Mouse (Mus musculus) thymus, postnatal 10 days (tissue): ENCODE results near the gene Tex22.

Experiments used
- DNase-seq, 2 experiments: peaks; one replicate each; pipeline ENCODE4 v3.0.0; 2021; ENCODE audit warnings: low spot score in 2 of 2

The Tex22 gene

DNA sequence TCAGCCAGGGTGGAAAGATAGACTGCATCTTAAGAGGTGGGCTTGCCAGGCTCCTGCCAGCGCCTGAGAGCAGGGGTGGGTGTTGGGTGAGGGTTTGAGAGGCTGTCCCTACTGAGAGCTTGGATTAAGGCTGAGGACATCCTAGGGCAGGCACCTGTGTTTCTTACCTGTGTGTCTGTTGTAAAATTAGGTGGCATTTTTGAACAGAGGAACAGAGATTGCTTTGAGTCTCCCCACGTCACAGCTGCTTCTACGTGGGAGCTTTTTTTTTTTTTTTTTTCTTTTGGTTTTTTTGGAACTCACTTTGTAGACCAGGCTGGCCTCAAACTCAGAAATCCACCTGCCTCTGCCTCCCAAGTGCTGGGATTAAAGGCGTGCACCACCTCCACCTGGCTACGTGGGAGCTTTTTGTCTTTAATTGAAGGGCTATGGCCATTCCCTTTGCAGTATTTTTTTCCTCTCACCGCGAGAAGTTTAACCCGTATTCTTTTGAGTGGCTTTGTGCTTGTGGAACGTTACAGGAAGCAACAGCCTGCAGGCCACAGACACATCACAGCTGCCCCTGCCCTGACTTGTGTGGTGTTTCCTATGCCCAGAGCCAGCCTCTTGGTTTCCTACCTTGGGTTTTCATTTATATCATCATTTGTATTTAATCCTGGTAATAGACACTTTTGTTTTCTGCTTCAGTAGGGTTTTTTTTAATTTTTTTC, 27.1 kb downstream of the Tex22 start:
- DNase-seq, result no peak

DNA sequence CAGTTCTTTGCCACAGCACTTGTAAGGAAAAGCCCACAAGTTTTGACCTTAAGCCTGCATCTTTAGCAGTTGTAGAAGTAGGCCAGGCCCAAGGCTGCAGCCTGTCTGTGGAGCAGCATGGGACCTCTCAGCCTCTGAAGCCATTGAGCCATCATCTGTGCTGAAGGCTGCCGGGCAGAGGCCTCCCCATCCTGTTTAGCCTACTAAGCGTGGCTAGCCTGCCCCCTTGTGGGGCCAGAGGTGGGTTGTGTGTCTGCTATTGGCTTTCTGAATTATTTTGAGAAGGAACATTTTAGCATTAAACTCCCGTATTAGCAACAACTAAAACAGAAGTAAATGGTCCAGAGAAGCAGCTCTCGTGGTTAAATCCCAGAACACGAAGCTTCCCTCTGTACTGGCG, 28.2 kb downstream of the Tex22 start:
- DNase-seq, result peak; percentile 47 to 68

DNA sequence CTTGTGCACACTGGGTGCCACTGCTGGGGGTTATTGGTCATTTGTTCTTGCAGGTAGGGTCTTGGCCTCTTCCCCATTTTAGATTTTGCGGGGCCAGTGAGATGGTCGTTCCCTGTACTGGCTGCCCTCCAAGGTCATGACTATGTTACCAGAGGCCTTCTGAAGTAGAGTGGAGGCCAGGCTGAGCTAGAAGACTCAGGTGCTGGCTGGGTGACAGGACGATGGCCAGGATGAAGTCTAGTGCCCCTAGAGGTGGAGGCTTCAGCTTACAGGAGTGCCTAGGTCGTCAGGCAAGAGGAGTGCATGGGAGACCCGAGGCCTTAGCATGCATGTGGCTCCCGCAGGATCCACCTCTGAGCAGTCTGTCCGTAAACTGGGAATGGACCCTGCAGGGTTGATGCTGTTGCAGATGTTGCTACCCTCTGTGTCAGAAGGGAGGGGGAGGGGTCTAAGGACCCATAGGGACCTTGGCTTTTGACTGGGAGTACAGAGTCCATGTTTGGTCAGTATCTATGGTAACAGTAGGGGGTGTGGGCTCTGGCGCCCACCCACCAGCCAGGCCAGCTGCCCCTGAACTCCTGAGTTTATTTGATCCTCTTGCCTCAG, 29.6 kb downstream of the Tex22 start:
- DNase-seq, result no peak

DNA sequence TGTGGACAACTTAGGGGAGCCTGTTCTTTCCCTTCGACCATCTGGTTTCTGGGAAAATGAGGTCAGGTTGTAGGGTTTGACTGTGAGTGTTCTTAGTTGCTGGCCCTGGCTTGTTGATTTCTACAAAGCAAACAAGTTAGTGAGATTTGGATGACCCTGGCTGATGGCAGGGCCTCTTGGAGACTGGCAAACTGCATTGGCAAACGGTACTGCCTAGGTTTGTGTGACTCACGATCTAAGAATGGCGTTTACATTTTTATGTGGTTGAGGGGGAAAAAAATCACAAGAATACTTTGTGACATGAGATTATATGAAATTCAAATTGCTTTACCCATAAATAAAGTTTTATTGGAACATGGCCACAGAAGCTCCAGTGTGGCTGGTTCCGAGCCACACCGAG, 32.1 kb downstream of the Tex22 start:
- no peak for DNase-seq

DNA sequence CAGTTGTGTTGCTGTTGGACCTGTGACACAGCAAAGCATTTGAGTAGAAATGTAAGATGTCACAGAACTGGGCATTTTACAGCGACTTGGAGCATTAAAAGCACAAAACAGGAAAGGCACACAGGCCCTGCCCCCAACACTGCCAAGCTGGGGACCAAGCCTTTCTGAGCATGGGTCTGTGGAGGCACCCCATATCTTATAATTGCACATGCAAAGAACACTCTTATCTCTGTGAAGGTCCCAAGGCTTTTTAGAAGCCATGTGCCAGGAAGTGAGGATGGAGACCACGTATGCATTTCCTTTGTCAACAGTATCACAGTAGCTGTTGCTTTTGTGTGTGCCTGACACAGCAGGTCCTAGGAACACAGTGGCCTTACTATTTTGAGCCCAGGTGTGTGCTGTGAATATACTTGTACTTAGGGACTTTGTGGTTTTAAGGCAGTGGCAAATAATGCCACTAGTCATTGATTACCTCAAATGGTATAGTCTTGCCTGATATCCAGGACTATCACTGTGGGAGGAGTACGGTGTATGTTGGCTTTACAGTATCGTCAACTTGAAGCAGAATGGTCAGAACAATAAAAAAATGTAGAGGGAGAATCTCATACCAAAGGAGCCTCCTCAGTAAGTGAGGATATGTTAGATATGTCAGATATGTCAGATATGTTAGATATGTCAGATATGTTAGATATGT, 33.3 kb downstream of the Tex22 start:
- no peak for DNase-seq

DNA sequence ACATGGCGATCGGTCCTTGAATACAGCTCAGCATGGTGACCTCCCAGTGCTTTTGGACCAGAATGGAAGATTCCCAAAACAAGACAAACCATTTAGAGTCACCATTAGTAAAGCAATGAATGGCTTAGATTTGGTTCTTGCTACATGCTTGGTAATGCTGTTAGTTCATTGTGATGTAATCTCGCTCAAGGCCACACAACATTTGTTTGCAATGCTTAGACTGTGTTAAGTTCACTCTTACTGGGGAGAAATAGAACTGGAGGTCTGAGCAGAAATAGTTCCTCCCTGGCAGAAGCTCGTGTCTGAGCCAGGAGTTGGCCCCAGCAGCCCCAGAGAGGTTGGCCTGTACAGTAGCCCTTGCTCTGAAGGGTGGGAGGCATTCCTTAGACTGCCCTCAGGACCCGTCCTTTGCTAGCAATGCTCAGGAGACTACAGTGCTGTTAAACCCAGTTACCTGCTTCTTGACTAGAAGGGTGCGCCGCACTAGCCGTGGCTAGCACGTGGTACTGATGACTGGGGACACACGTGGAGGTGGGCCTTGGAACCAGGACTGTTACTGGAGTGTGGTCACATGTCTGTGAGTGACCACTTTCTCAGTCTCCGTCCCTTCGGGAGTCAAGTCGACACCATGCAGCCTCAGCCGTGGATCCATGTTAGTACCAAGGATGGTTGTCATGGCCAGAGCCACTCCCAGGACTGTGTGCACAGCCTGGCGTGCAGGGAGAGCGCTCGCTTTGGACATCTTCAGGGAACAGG, 34.4 kb downstream of the Tex22 start:
- DNase-seq, result no peak

DNA sequence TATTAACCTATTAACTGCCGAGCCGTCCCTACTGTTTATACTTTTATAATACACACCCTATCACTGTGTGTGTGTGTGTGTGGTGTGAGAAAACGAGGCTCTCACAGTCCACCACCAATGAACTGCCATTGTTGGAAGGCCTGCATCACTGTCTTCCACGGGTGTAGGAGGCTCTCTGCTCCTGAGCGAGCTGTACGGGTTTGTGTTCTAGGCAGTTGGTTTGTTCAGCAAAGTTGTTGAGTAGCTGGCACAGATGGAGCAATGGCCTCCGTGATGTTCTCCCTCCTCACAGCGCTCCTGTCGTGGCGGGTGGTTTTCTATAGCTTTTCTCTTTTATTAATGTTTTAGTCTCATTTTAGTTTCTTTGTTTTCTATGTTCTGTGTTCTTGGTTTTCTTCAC, 35.5 kb downstream of the Tex22 start:
- DNase-seq, result no peak

DNA sequence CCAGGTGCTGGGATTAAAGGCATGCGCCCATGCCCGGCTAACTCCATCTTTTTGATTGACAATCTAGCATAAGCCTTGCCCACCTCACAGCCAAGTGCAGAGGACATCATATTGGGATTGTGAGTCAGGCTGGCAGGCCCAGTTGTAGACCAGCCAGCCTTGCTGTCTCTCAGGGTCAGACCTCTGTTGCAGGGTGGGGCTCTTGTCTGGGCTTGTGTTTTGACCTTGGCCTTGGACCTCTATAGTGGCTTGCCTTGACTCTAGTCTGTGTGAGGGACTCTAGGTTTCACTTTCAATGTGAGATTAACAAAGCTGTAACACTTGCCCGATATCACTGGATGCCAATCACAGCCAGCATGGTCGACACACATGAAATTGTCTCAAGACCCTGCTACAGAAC, 39.8 kb downstream of the Tex22 start:
- DNase-seq, result no peak

DNA sequence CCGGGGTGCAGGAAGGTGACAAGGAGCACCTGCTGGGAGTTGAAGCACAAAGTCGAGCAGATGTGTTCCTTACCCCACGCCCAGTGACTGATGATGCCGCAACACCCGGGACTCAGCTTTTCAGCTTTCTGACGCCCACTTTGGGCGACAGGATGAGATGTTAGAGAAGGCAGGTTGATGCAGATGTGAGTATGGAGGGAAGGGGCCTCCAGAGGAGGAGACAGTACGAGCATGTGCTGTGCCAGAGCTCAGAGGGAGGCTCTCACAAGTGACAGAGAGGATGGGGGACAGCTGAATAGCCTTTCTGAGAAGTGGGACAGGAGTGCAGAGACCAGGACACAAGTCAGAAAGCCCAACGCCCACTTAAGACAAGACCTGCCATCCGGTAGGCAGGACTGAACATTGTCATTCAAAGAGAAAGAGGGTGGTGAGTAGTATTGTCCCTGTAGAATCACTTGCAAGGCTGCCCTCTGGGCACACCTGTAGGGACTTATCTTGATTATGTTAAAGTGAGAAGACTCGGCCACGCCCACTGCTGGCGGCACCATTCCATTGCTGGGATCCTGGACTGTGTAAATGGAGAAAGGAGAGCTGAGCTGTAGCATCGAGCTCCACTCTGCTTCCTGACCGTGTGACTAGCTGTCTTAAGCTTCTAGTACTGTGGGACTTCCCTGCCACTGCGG, 40.7 kb downstream of the Tex22 start:
- DNase-seq, result no peak

DNA sequence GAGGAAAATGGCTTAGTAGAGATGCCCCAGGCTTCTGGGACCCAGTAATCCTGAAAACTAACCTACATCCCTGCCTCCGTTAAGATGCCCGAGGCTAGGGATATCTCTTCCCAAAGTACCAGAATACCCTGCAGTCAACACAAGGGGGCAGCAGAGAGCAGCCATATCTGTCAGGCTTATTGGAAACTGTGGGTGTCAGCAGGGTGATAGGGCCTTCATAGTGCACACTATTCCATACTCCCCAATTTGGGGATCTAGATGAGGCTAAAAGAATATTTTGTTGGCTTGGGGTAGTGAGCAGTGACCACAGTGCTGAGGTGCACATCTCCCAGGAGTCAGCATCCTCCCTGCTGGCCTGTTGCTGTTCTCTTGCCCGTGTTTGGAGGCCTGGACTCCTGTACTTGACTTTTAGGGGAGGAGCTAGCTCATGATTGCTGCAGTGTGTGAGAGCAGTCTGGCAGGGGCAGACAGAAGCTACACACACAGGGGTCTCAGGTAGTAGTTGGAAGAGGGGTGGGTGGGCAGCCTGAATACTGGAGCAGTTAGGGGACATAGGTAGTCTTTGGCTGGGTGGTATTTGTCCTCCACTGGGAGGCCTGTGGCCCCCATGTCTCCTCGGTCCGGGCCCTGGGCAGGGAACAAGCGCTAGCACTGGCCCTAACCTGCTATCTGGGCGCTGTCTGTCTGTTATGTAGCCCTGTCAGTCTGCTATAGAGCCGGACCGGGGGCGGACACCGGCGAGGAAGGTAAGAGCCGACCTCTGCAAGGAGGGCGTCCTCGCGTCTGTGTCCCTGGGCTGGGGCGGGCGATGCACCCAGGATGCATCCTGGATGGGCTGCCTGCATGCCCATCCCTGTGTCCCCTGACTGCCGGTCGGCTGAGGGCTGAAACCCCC, 45.5 kb downstream of the Tex22 start:
- peak in 1 of 2 experiments; percentile 78 for DNase-seq

DNA sequence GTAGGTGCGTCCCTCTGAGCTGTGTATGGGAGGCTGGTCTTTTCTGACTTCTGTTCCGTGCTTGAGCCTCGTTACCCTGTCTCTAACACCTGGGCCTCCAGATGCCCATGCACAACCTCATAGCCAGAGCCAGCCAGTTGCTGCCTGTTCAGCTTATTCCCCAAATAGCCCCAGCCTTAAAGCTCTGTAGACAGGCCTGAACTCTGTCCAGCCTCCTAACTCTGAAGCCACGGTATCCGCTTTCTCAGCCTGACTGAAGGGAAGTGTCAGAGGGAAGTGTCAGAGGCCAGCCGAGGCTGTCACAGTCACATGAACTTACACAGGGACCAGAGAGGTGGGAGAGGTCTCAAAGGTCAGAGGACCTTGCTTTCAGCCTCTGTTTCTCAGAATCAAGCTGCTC, 50.4 kb downstream of the Tex22 start:
- DNase-seq, result no peak

DNA sequence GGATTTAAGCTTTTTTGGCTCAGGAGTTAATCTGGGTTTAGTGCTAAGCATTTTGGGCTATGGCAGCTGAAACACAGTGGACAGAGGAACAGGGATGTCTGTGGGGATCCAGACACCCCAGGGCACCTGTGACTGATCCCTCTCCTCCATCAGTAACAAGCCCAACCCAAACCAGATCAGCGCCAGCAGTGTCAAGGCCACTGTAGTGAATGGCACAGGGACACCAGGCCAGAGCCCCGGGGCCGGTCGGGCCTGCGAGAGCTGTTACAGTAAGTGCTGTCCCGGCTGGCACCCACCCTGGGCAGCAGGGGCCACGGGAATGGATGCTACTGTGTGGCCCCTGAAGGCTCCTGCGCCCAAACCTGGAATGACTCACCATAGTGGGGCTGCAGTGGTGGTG, 56.4 kb downstream of the Tex22 start:
- DNase-seq, result no peak

DNA sequence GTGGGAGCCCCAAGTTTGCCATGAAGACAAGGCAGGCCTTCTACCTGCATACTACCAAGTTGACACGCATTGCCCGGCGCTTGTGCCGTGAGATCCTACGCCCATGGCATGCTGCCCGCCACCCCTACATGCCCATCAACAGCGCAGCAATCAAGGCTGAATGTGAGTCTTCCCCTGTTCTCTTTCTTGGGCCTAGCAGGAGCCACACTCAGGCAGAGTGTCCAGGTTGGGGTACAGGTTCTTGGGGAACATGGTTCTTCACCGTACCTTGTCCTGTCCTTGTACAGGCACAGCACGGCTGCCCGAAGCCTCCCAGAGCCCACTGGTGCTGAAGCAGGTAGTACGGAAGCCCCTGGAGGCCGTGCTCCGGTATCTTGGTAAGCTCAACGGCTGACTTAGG, 57.3 kb downstream of the Tex22 start:
- no peak for DNase-seq

DNA sequence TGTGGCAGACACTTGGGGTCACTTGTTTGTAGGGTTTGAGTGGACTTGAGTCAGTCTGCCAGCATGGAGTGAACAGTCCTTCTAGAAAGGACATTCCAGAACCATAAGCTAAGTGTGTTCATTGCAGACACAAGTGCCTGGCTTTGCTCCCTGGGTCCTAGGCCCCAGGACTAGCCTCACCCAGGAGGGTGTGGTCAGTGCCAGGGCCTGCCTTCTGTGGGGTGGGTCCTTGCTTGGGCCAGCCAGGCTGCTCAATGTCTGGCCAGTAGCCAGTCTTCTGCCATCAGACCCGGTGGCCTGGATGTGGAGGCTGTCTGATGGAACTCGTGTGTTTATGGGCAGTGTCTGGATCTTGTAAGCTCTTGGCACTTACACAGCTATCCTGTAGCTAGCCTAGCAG, 58.3 kb downstream of the Tex22 start:
- no peak for DNase-seq

DNA sequence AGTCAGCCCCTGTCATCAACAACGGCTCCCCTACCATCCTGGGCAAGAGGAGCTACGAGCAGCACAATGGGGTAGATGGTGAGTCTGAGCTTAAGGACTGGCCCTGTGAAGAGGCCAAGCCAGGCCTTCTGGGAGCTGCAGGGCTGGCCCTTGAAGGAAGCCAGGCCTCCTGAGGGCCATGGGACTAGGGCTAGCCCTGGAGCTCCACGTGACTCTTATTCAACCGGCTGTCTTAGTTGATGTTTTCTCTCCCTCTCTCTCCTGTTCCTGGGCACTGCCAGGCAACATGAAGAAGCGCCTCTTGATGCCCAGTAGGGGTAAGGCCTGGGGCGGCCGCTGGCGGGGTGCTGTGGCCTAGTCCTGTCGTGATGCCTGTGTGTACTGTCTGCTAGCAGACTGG, 59.0 kb downstream of the Tex22 start:
- DNase-seq, result no peak

DNA sequence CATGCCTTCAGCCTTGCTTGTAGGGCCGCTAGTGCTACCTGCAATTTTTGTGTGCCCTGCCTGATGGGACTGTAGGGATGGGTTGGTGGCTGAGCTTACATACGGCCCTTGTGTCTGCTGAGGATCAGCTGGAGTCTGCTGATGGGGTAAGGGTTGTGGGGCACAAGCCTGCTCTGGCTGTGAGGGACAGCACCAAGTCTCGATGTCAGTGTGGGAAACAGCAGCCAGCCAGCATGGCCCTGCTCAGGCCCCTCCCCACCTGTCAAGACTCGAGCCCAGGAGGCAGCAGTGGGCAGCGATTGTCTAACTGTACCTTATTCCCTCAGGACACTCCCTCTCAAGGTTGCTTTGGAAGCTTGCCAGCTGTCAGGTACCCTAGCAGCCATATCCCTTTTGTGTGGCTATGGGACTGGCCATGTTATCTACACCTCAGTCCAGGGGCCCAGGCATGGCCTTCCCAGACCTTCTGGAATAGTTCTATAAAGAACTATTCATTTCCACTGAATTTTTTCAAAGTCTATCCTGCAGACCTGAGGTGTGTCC, 59.6 kb downstream of the Tex22 start:
- no peak for DNase-seq

DNA sequence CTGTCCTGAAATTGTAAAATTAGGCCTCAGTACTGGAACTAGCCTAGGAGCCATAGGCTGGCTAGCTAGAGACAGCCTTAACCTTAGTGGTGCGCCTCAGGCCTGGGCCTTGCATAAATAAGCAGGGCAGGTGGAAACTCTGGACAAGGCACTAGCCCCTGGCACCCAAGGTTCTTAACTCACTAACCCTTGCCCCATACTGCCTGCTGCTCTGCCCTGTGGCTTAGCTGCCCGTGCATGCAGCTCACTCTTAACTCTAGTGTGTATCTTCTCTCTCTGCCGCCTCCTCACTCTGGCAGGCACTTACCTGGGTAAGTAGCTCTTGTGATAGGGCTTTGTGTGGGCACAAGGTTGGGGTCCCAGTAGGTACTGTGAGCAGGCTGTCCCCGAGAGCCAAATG, 60.2 kb downstream of the Tex22 start:
- DNase-seq, result no peak

DNA sequence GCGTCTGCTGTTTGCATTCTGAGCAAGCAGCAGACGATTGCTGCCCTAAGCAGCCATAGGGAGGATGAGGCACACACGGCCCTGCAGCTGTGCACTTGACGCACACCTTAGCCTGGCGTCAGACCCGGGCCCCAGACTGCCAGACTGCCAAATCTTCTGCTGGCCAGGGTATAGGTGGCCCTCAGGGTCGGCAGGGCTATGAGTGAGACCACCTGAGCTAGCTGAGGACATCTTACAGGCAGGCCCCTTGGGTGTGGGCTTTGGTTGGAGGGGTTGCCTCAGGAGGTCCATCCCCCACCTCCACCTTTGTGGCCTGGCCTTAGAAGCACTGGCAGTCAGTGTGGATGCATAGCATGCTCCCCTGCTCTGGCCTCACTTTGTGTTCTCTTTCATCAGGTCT, 61.1 kb downstream of the Tex22 start:
- no peak for DNase-seq

DNA sequence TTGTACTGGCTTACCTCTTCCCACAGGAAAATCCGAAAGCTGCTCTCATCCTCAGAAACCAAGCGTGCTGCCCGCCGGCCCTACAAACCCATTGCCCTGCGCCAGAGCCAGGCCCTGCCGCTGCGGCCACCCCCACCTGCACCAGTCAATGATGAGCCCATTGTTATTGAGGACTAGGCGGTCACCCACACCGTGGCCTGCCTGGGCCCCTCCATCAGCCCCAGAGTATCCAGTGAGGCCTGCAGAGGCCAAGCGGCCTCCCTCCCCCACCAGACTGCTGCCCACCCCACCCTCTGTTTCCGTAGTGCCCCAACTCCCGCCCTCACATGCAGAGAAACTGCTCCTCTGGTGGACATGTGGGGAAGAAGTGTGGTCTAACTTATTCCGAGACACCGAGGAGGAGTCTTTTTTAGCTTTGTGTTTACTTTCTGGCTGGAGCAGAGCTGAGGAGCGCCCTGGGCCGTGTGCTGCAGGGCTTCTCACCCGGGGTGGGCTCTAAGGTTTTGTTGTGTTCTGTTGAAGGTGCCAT, 62.3 kb downstream of the Tex22 start:
- no peak for DNase-seq
